Mouse (Mus musculus): Measurements from ENCODE around the gene Haus3.

DNA sequence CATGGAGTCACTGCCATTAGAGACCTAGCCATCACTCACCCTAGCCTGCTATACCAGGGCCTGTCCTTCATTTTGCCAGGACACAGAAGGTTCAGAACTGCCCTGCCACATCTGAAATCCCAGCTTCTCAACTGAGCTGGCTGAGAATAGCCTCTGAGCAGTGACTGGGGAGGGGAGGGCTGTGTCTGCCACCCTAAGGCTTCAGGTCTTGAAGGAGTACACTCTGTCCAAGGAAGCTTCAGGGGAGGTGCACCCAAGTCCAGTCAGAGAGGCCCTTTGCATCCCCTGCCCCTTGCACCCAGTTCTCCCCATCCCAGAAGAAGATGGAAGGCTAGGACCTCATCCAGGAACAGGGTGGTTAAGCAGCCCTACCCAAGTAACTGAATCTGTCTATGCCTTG, 16.5 kb upstream of the Haus3 start:
- no peak for TF ChIP-seq CTCF (IDR thresholded peaks at IDR 0.05; ENCODE audit: low read depth, low read length)
- no peak for TF ChIP-seq POLR2A (IDR thresholded peaks at IDR 0.05; ENCODE audit: insufficient read depth, low read length)

Measured in ES-Bruce4 (cell line).